Mouse (Mus musculus) cortical plate, adult 2 months (tissue): ENCODE data around the gene Fem1b.

Experiments
- CTCF ChIP-seq: fragments of 200-500 bp; IDR thresholded peaks from 2 replicates; pipeline ENCODE4 v1.5.1; 2011; ENCODE audit warnings: mild to moderate bottlenecking, control low read depth, low read length; ENCODE audit not compliant: insufficient read depth; ENCODE audit errors: extremely low read depth
- POLR2A ChIP-seq: fragments of 200-500 bp; IDR thresholded peaks from 2 replicates; pipeline ENCODE4 v1.6.1; 2011; ENCODE audit warnings: mild to moderate bottlenecking, low read length, control low read depth; ENCODE audit not compliant: insufficient read depth; ENCODE audit errors: extremely low read depth

DNA sequence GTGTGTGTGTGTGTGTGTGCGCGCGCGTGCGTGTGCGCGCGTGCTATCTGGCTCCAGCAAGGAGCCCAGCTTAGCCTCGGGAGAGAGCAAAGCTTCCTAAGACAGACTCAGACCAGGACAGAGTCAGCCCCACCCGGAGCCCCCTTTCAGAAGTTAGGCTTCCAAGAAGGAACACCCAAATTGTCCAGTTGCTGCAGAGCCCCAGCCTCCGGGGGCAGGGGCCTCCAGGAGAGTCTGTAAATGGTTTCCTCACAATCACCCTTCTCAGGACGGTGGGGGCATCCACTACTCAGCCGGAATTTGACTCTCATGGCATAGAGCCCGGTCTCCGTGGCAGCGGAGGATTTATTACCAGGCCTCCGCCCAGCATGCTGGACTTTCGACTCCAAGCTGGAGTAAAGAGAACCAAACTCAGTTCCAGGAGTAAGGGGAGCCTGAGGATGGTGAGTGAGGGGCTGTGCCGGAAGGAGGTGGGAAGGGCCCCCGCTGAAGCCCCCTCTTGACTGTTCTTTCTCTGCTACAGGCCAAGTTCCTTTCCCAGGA is 46.1 kb upstream of the Fem1b start, which contains the start of gene Calml4:
- TF ChIP-seq CTCF (no peak), POLR2A (no peak)
